Mouse (Mus musculus) thymus, adult 2 months (tissue): ENCODE measurements around the gene 1110008L16Rik.

Experiments used
- CTCF ChIP-seq: fragments of 200-500 bp; IDR thresholded peaks from 2 replicates; pipeline ENCODE4 v1.5.1; 2012; ENCODE audit warnings: mild to moderate bottlenecking, control low read depth, low read length, moderate library complexity, borderline replicate concordance; ENCODE audit not compliant: control insufficient read depth, poor library complexity, insufficient read depth; ENCODE audit errors: extremely low read depth
- POLR2A ChIP-seq: fragments of 200-500 bp; IDR thresholded peaks from 2 replicates; pipeline ENCODE4 v1.6.1; 2012; ENCODE audit warnings: mild to moderate bottlenecking, low read length, control low read depth, moderate library complexity; ENCODE audit not compliant: control insufficient read depth, poor library complexity, insufficient read depth; ENCODE audit errors: extremely low read depth

DNA sequence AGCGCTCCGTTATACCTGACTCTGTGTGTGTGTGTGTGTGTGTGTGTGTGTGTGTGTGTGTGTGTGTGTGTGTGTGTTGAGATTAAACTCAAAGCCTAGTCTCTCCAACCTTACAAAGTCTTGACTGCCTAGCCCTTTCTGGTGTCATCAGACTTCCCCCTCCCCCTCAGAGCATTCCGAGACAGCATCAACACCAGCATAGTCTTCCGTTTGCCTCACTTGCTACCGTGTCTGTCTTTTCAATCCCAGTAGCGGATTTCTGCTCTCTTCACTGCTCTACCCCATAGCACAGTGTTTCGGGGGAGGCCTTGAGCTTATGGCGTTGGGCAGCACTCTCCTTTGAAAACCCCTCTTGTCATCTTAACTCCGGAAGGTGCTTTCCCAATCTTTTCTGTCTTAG is 87.1 kb downstream of the 1110008L16Rik start:
- TF ChIP-seq CTCF: no peak
- TF ChIP-seq POLR2A: no peak
